Mouse (Mus musculus) G1E (cell line): ENCODE data around the gene Slc25a21.

Experiments used
- CTCF ChIP-seq: IDR thresholded peaks from 2 replicates; pipeline ENCODE4 v1.5.1; 2012; ENCODE audit warnings: low read depth, low read length, inconsistent platforms, mixed read lengths
- GATA1 ChIP-seq: IDR thresholded peaks from 2 replicates; pipeline ENCODE4 v1.6.1; 2012; ENCODE audit warnings: borderline replicate concordance, low read length, inconsistent platforms, mixed read lengths
- TAL1 ChIP-seq: conservative IDR thresholded peaks from 2 replicates; pipeline ENCODE4 v1.6.1; 2012; ENCODE audit warnings: low read depth, low read length, inconsistent platforms, mixed read lengths

DNA sequence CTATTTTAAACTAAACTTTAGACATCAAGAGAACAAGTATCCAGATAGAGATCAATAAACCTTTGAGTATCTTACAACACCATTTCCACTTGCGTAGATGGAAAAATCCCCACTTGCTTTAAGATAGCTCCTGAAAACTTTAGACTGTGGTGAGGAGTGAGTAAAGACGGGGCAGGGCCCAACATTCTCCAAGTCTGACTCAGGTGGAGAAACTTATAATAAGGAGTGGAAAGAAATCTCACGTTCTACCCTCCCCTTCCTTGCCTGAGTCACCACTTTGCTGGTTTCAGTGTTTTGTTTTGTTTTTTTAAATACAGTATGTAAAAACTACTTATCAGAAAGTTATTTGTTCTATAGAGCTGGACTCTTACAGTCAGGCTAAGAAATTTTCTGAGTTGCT lies 417.7 kb downstream of the Slc25a21 start:
- no peak for TF ChIP-seq CTCF
- TF ChIP-seq TAL1: no peak
- no peak for TF ChIP-seq GATA1
